Mouse (Mus musculus): Measurements from ENCODE around the gene Dgcr8. TPM values are rescaled to one million over a fixed set of nuclear protein-coding genes. Genes with fewer than 3 reads are reported as not detected.

The Dgcr8 gene
- total RNA-seq, 1 experiment: 65.7 TPM

GRCm38 (mm10) chr16:18229622-18230021, 59.4 kb downstream of the Dgcr8 start:
- TF ChIP-seq CHD2 (IDR thresholded peaks at IDR 0.05; ENCODE audit: low read depth, low read length): no peak
- no peak for TF ChIP-seq ZC3H11A (IDR thresholded peaks at IDR 0.05; ENCODE audit: borderline replicate concordance, low read depth, low read length)
- no peak for TF ChIP-seq ZNF384 (IDR thresholded peaks at IDR 0.05; ENCODE audit: low read depth, low read length)
- H3K9ac ChIP-seq (ENCODE audit: insufficient read depth, low read depth, low read length, poor library complexity, severe bottlenecking): no peak overlapping the region
- H3K9me3 ChIP-seq (ENCODE audit: control insufficient read depth, insufficient read depth, low read depth, low read length): no peaks in the 10 kb centered on the region
- DNase-seq (ENCODE audit: low read depth, low spot score): no peak
- H3K27ac ChIP-seq (ENCODE audit: insufficient read depth, low read depth, low read length, poor library complexity, severe bottlenecking): no peak overlapping the region
- H3K36me3 ChIP-seq (ENCODE audit: control insufficient read depth, insufficient read depth, low read length, poor library complexity, severe bottlenecking): peaks cover 21% of the 10 kb centered on the region
- no peak overlapping the region for H3K4me3 ChIP-seq (ENCODE audit: insufficient read depth in 1 of 2, low read depth in 1 of 2, low read length in 2 of 2, poor library complexity in 1 of 2, severe bottlenecking in 1 of 2)
- in situ Hi-C loops (cut with MboI; ENCODE audit: low sequenced_read_pairs in 2 of 2, unreplicated experiment in 2 of 2): no loop called here
- H3K4me1 ChIP-seq (ENCODE audit: control insufficient read depth in 2 of 2, insufficient read depth in 2 of 2, low read length in 2 of 2, poor library complexity in 1 of 2): peaks cover 0 to 2% of the 10 kb centered on the region in 2 experiments; a peak in 1 of 4 replicates

- H3K36me3 ChIP-seq (ENCODE audit: control insufficient read depth, insufficient read depth, low read length, poor library complexity, severe bottlenecking): peaks cover 25% of the 10 kb centered on the region
- TF ChIP-seq HCFC1 (IDR thresholded peaks at IDR 0.05; ENCODE audit: borderline replicate concordance, insufficient read depth, low read length): no peak
- no peak for TF ChIP-seq CHD2 (IDR thresholded peaks at IDR 0.05; ENCODE audit: low read depth, low read length)
- TF ChIP-seq MAFK (IDR thresholded peaks at IDR 0.05; ENCODE audit: insufficient read depth, low read depth, low read length): no peak
- no peak for TF ChIP-seq ZNF384 (IDR thresholded peaks at IDR 0.05; ENCODE audit: low read depth, low read length)
- TF ChIP-seq ZC3H11A (IDR thresholded peaks at IDR 0.05; ENCODE audit: borderline replicate concordance, low read depth, low read length): no peak
These were observed 60.2 kb downstream of the Dgcr8 start for GRCm38 (mm10) chr16:18228856-18229255.

GRCm38 (mm10) chr16:18227897-18228422, 61.1 kb downstream of the Dgcr8 start:
- Histone ChIP-seq H3K36me3 (ENCODE audit: control insufficient read depth, insufficient read depth, low read length, poor library complexity, severe bottlenecking) (peaks cover 27% of the 10 kb centered on the region), H3K27ac (ENCODE audit: insufficient read depth, low read depth, low read length, poor library complexity, severe bottlenecking) (no peak overlapping the region)

More at GRCm38 (mm10) chr16:18228856-18229255, 60.2 kb downstream of the Dgcr8 start:
- DNase-seq (ENCODE audit: low read depth, low spot score): no peak
- H3K4me3 ChIP-seq (ENCODE audit: insufficient read depth in 1 of 2, low read depth in 1 of 2, low read length in 2 of 2, poor library complexity in 1 of 2, severe bottlenecking in 1 of 2): no peak overlapping the region
- in situ Hi-C loops (cut with MboI; ENCODE audit: low sequenced_read_pairs in 2 of 2, unreplicated experiment in 2 of 2): no loop called here
- no peak overlapping the region for H3K9ac ChIP-seq (ENCODE audit: insufficient read depth, low read depth, low read length, poor library complexity, severe bottlenecking)
- no peaks in the 10 kb centered on the region; a peak in 1 of 4 replicates for H3K4me1 ChIP-seq (ENCODE audit: control insufficient read depth in 2 of 2, insufficient read depth in 2 of 2, low read length in 2 of 2, poor library complexity in 1 of 2)
- no peaks in the 10 kb centered on the region for H3K9me3 ChIP-seq (ENCODE audit: control insufficient read depth, insufficient read depth, low read depth, low read length)
- no peak overlapping the region for H3K27ac ChIP-seq (ENCODE audit: insufficient read depth, low read depth, low read length, poor library complexity, severe bottlenecking)

GRCm38 (mm10) chr16:18227187-18227586, 61.9 kb downstream of the Dgcr8 start:
- peaks cover 31% of the 10 kb centered on the region for H3K36me3 ChIP-seq (ENCODE audit: control insufficient read depth, insufficient read depth, low read length, poor library complexity, severe bottlenecking)
- no peak overlapping the region for H3K9ac ChIP-seq (ENCODE audit: insufficient read depth, low read depth, low read length, poor library complexity, severe bottlenecking)
- no peak overlapping the region for H3K4me3 ChIP-seq (ENCODE audit: insufficient read depth in 1 of 2, low read depth in 1 of 2, low read length in 2 of 2, poor library complexity in 1 of 2, severe bottlenecking in 1 of 2)
- no peak for TF ChIP-seq HCFC1 (IDR thresholded peaks at IDR 0.05; ENCODE audit: borderline replicate concordance, insufficient read depth, low read length)
- TF ChIP-seq CHD2 (IDR thresholded peaks at IDR 0.05; ENCODE audit: low read depth, low read length): no peak
- TF ChIP-seq ZNF384 (IDR thresholded peaks at IDR 0.05; ENCODE audit: low read depth, low read length): no peak
- TF ChIP-seq ZC3H11A (IDR thresholded peaks at IDR 0.05; ENCODE audit: borderline replicate concordance, low read depth, low read length): no peak
- no peak for TF ChIP-seq MAFK (IDR thresholded peaks at IDR 0.05; ENCODE audit: insufficient read depth, low read depth, low read length)
- H3K9me3 ChIP-seq (ENCODE audit: control insufficient read depth, insufficient read depth, low read depth, low read length): no peaks in the 10 kb centered on the region
- in situ Hi-C loops (cut with MboI; ENCODE audit: low sequenced_read_pairs in 2 of 2, unreplicated experiment in 2 of 2): no loop called here
- no peaks in the 10 kb centered on the region; a peak in 1 of 4 replicates for H3K4me1 ChIP-seq (ENCODE audit: control insufficient read depth in 2 of 2, insufficient read depth in 2 of 2, low read length in 2 of 2, poor library complexity in 1 of 2)
- DNase-seq (ENCODE audit: low read depth, low spot score): no peak
- H3K27ac ChIP-seq (ENCODE audit: insufficient read depth, low read depth, low read length, poor library complexity, severe bottlenecking): no peak overlapping the region

More at GRCm38 (mm10) chr16:18227897-18228422, 61.1 kb downstream of the Dgcr8 start:
- no peak for DNase-seq (ENCODE audit: low read depth, low spot score)
- no peaks in the 10 kb centered on the region for H3K9me3 ChIP-seq (ENCODE audit: control insufficient read depth, insufficient read depth, low read depth, low read length)
- no peak overlapping the region for H3K4me3 ChIP-seq (ENCODE audit: insufficient read depth in 1 of 2, low read depth in 1 of 2, low read length in 2 of 2, poor library complexity in 1 of 2, severe bottlenecking in 1 of 2)
- TF ChIP-seq CHD2 (IDR thresholded peaks at IDR 0.05; ENCODE audit: low read depth, low read length) (no peak), ZC3H11A (IDR thresholded peaks at IDR 0.05; ENCODE audit: borderline replicate concordance, low read depth, low read length) (no peak), MAFK (IDR thresholded peaks at IDR 0.05; ENCODE audit: insufficient read depth, low read depth, low read length) (no peak), HCFC1 (IDR thresholded peaks at IDR 0.05; ENCODE audit: borderline replicate concordance, insufficient read depth, low read length) (no peak), ZNF384 (IDR thresholded peaks at IDR 0.05; ENCODE audit: low read depth, low read length) (no peak)
- in situ Hi-C loops (cut with MboI; ENCODE audit: low sequenced_read_pairs in 2 of 2, unreplicated experiment in 2 of 2): no loop called here
- H3K9ac ChIP-seq (ENCODE audit: insufficient read depth, low read depth, low read length, poor library complexity, severe bottlenecking): no peak overlapping the region
- H3K4me1 ChIP-seq (ENCODE audit: control insufficient read depth in 2 of 2, insufficient read depth in 2 of 2, low read length in 2 of 2, poor library complexity in 1 of 2): no peaks in the 10 kb centered on the region; a peak in 1 of 4 replicates

DNA sequence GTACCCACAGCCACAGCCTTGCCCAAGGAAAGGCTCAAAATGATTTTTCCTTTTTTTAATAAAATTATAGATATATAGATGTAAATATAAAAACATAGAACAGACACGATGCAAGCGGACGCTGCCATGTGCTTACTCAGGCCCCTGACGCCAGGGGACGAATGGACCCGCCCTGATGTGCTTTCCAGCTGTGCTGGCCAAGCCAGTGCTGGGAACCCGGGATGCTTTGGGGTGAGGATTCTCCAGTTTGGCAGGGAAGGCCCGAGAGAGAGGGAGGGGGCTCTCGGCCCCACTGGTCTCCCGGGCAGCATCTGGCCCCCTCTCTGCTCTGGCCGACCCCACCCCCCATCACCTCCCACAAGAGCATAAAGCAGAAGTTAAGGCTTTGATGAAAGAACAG, 66.9 kb downstream of the Dgcr8 start:
- Histone ChIP-seq H3K9ac (ENCODE audit: insufficient read depth, low read depth, low read length, poor library complexity, severe bottlenecking) (no peak overlapping the region), H3K4me3 (ENCODE audit: insufficient read depth in 1 of 2, low read depth in 1 of 2, low read length in 2 of 2, poor library complexity in 1 of 2, severe bottlenecking in 1 of 2) (no peak overlapping the region), H3K36me3 (ENCODE audit: control insufficient read depth, insufficient read depth, low read length, poor library complexity, severe bottlenecking) (peaks cover 19% of the 10 kb centered on the region), H3K27ac (ENCODE audit: insufficient read depth, low read depth, low read length, poor library complexity, severe bottlenecking) (no peak overlapping the region), H3K4me1 (ENCODE audit: control insufficient read depth in 2 of 2, insufficient read depth in 2 of 2, low read length in 2 of 2, poor library complexity in 1 of 2) (no peaks in the 10 kb centered on the region), H3K9me3 (ENCODE audit: control insufficient read depth, insufficient read depth, low read depth, low read length) (no peaks in the 10 kb centered on the region)
- DNase-seq (ENCODE audit: low read depth, low spot score): no peak
- in situ Hi-C loops (cut with MboI; ENCODE audit: low sequenced_read_pairs in 2 of 2, unreplicated experiment in 2 of 2): no loop called here
- TF ChIP-seq ZC3H11A (IDR thresholded peaks at IDR 0.05; ENCODE audit: borderline replicate concordance, low read depth, low read length): no peak
- no peak for TF ChIP-seq HCFC1 (IDR thresholded peaks at IDR 0.05; ENCODE audit: borderline replicate concordance, insufficient read depth, low read length)
- TF ChIP-seq CHD2 (IDR thresholded peaks at IDR 0.05; ENCODE audit: low read depth, low read length): no peak
- no peak for TF ChIP-seq ZNF384 (IDR thresholded peaks at IDR 0.05; ENCODE audit: low read depth, low read length)
- TF ChIP-seq MAFK (IDR thresholded peaks at IDR 0.05; ENCODE audit: insufficient read depth, low read depth, low read length): no peak

Data from ES-E14 (cell line).